Mouse (Mus musculus) heart, embryonic 11.5 days (tissue): Measurements from ENCODE around the gene Snd1. TPM values are rescaled to one million over a fixed set of nuclear protein-coding genes. Genes with fewer than 3 reads are reported as not detected.
A peak's percentile ranks its signal among the peaks of the same experiment; 100 is the strongest.

Experiments
- ATAC-seq: fragments of 200-750 bp; cut with Nextera tagmentation; replicated peaks from 2 replicates; pipeline ENCODE4 v1.8.0; 2017; ENCODE audit warnings: moderate library complexity; ENCODE audit not compliant: insufficient number of reproducible peaks, low FRiP score, low TSS enrichment
- H3K27ac ChIP-seq: fragments of 300-500 bp; sonication (generic); 2 replicates; pipeline ENCODE4 v1.5.1; 2014; ENCODE audit warnings: mild to moderate bottlenecking, low read depth, low read length
- H3K27me3 ChIP-seq: fragments of 300-500 bp; sonication (generic); 2 replicates; pipeline ENCODE4 v1.6.1; 2014; ENCODE audit warnings: mild to moderate bottlenecking, low read length, mixed read lengths; ENCODE audit not compliant: control insufficient read depth, insufficient read depth
- H3K36me3 ChIP-seq: fragments of 300-500 bp; sonication (generic); 2 replicates; pipeline ENCODE4 v1.6.1; 2014; ENCODE audit warnings: mild to moderate bottlenecking, low read length, moderate library complexity, mixed read lengths; ENCODE audit not compliant: control insufficient read depth, insufficient read depth
- H3K4me1 ChIP-seq: fragments of 300-500 bp; sonication (generic); 2 replicates; pipeline ENCODE4 v1.6.1; 2014; ENCODE audit warnings: low read length; ENCODE audit not compliant: control insufficient read depth, insufficient read depth
- H3K4me2 ChIP-seq: fragments of 300-500 bp; sonication (generic); 2 replicates; pipeline ENCODE4 v1.6.1; 2014; ENCODE audit warnings: mild to moderate bottlenecking, moderate library complexity
- H3K4me3 ChIP-seq: fragments of 300-500 bp; sonication (generic); 2 replicates; pipeline ENCODE4 v1.5.1; 2014; ENCODE audit warnings: low read depth, low read length
- H3K9ac ChIP-seq: fragments of 300-500 bp; sonication (generic); 2 replicates; pipeline ENCODE4 v1.6.1; 2014; ENCODE audit warnings: mild to moderate bottlenecking, low read depth, low read length, moderate library complexity
- H3K9me3 ChIP-seq: fragments of 300-500 bp; sonication (generic); replicated peaks from 2 replicates; pipeline ENCODE4 v1.6.1; 2016; ENCODE audit warnings: low read length; ENCODE audit not compliant: control insufficient read depth
- WGBS: fragments of 180-500 bp; shearing (Covaris S2); extraction: QIAGEN DNeasy Blood & Tissue Kit; methylation state at CpG from one replicate; pipeline ENCODE4 v1.1.7; 2014; ENCODE audit not compliant: insufficient replicate concordance; 5-methylcytosine and 5-hydroxymethylcytosine counted together
- polyA plus RNA-seq: library from polyadenylated mRNA; unstranded; fragments of >200 nt; fragmentation: Nextera tagmentation; extraction: Ambion mirVana; gene quantifications from 2 replicates; pipeline ENCODE4 v1.2.1, GENCODE M21; 2014

The Snd1 gene
- polyA plus RNA-seq, 1 experiment from 2014 or later: 87.9 TPM

GRCm38 (mm10) chr6:28542298-28542701, 67.4 kb downstream of the Snd1 start:
- Histone ChIP-seq H3K27ac (no peak overlapping the region), H3K4me1 (peaks cover 2% of the 10 kb centered on the region; the same call in 1 of the 2 replicates), H3K9me3 (no peaks in the 10 kb centered on the region), H3K9ac (no peak overlapping the region), H3K4me3 (no peak overlapping the region), H3K27me3 (no peaks in the 10 kb centered on the region), H3K4me2 (no peak overlapping the region), H3K36me3 (peaks cover 4% of the 10 kb centered on the region)
- ATAC-seq: no peak
- WGBS: 81% methylated on average over 6 of the region's 6 CpGs

- ATAC-seq: no peak
- Histone ChIP-seq H3K4me3 (no peak overlapping the region), H3K9me3 (no peaks in the 10 kb centered on the region), H3K4me1 (peaks cover 2% of the 10 kb centered on the region; the same call in 1 of the 2 replicates), H3K27ac (no peak overlapping the region), H3K9ac (no peak overlapping the region), H3K4me2 (no peak overlapping the region), H3K27me3 (no peaks in the 10 kb centered on the region), H3K36me3 (peaks cover 4% of the 10 kb centered on the region)
- WGBS: 82% methylated on average over 2 of the region's 2 CpGs
Measured at GRCm38 (mm10) chr6:28546943-28547342, 72.0 kb downstream of the Snd1 start.

GRCm38 (mm10) chr6:28549374-28549773, 74.4 kb downstream of the Snd1 start:
- ATAC-seq: no peak
- H3K9ac ChIP-seq: no peak overlapping the region
- no peak overlapping the region for H3K4me2 ChIP-seq
- peaks cover 4% of the 10 kb centered on the region for H3K36me3 ChIP-seq
- 95% methylated on average over 2 of the region's 2 CpGs for WGBS
- no peak overlapping the region for H3K4me3 ChIP-seq
- no peaks in the 10 kb centered on the region; the same call in 1 of the 2 replicates for H3K4me1 ChIP-seq
- H3K27ac ChIP-seq: no peak overlapping the region
- H3K9me3 ChIP-seq: no peaks in the 10 kb centered on the region
- no peaks in the 10 kb centered on the region for H3K27me3 ChIP-seq

GRCm38 (mm10) chr6:28550255-28551004, 75.5 kb downstream of the Snd1 start:
- H3K27me3 ChIP-seq: no peaks in the 10 kb centered on the region
- H3K9me3 ChIP-seq: no peaks in the 10 kb centered on the region
- 83% methylated on average over 7 of the region's 7 CpGs for WGBS
- H3K4me2 ChIP-seq: no peak overlapping the region
- no peak overlapping the region for H3K9ac ChIP-seq
- H3K4me3 ChIP-seq: no peak overlapping the region
- H3K36me3 ChIP-seq: peaks cover 2% of the 10 kb centered on the region
- no peak for ATAC-seq
- no peak overlapping the region for H3K27ac ChIP-seq
- H3K4me1 ChIP-seq: peaks cover 8% of the 10 kb centered on the region; the same call in 1 of the 2 replicates

GRCm38 (mm10) chr6:28554470-28554869, 79.5 kb downstream of the Snd1 start:
- WGBS: 85% methylated on average over 1 of the region's 1 CpGs
- Histone ChIP-seq H3K27ac (0 out of 2 replicates have a peak overlapping the region, but pooled peaks have one; percentile 22), H3K27me3 (no peaks in the 10 kb centered on the region), H3K4me1 (peaks cover 9% of the 10 kb centered on the region; the same call in 1 of the 2 replicates), H3K36me3 (no peaks in the 10 kb centered on the region; the same call in 1 of the 2 replicates), H3K4me2 (no peak overlapping the region), H3K4me3 (no peak overlapping the region), H3K9ac (no peak overlapping the region), H3K9me3 (no peaks in the 10 kb centered on the region)
- ATAC-seq: no peak

GRCm38 (mm10) chr6:28555002-28555401, 80.1 kb downstream of the Snd1 start:
- no peak for ATAC-seq
- H3K27me3 ChIP-seq: no peaks in the 10 kb centered on the region
- H3K4me2 ChIP-seq: no peak overlapping the region
- H3K9me3 ChIP-seq: no peaks in the 10 kb centered on the region
- 0 out of 2 replicates have a peak overlapping the region, but pooled peaks have one; percentile 7 for H3K27ac ChIP-seq
- no peaks in the 10 kb centered on the region; the same call in 1 of the 2 replicates for H3K36me3 ChIP-seq
- H3K4me3 ChIP-seq: no peak overlapping the region
- no peak overlapping the region for H3K9ac ChIP-seq
- peaks cover 9% of the 10 kb centered on the region; the same call in 1 of the 2 replicates for H3K4me1 ChIP-seq
- WGBS: 48% methylated on average over 6 of the region's 6 CpGs

- no peak for ATAC-seq
- Histone ChIP-seq H3K27ac (no peak overlapping the region), H3K4me3 (no peak overlapping the region), H3K9me3 (no peaks in the 10 kb centered on the region), H3K4me2 (no peak overlapping the region), H3K4me1 (peaks cover 9% of the 10 kb centered on the region; the same call in 1 of the 2 replicates), H3K36me3 (no peaks in the 10 kb centered on the region; the same call in 1 of the 2 replicates), H3K27me3 (no peaks in the 10 kb centered on the region), H3K9ac (no peak overlapping the region)
- 90% methylated on average over 7 of the region's 7 CpGs for WGBS
Measured at GRCm38 (mm10) chr6:28555428-28555827, 80.5 kb downstream of the Snd1 start.

GRCm38 (mm10) chr6:28557728-28558127, 82.8 kb downstream of the Snd1 start:
- Histone ChIP-seq H3K4me2 (no peak overlapping the region), H3K9me3 (no peaks in the 10 kb centered on the region), H3K4me3 (no peak overlapping the region), H3K9ac (no peak overlapping the region), H3K36me3 (no peaks in the 10 kb centered on the region; the same call in 1 of the 2 replicates), H3K27ac (no peak overlapping the region), H3K27me3 (no peaks in the 10 kb centered on the region), H3K4me1 (peaks cover 9% of the 10 kb centered on the region; the same call in 1 of the 2 replicates)
- WGBS: 80% methylated on average over 6 of the region's 6 CpGs
- no peak for ATAC-seq
